Mouse (Mus musculus): ENCODE data around the gene Gpkow.

Gpkow gene

GRCm38 (mm10) chrX:7725841-7726240 lies 28.9 kb downstream of the Gpkow start:
- no peak for TF ChIP-seq GATA4 (IDR thresholded peaks at IDR 0.05; ENCODE audit: insufficient replicate concordance, low read length)

DNA sequence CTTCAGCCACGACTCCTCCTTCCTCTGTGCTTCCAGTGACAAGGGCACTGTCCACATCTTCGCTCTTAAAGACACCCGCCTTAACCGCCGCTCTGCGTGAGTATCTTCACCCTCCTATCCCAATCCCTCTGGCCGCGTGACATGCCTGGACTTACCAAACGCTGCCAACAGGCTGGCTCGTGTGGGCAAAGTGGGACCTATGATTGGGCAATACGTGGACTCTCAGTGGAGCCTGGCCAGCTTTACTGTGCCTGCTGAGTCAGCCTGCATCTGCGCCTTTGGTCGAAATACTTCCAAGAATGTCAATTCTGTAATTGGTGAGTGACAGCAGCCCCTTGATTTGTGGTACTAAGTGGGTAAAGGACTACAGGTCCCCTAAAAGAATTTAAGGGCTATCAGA lies 30.2 kb downstream of the Gpkow start:
- TF ChIP-seq GATA4 (IDR thresholded peaks at IDR 0.05; ENCODE audit: insufficient replicate concordance, low read length): no peak

GRCm38 (mm10) chrX:7728215-7728921 lies 31.4 kb downstream of the Gpkow start, which contains the start of gene Praf2:
Gene Praf2, plus strand, starts transcription at chrX:7728439.
- TF ChIP-seq GATA4 (IDR thresholded peaks at IDR 0.05; ENCODE audit: insufficient replicate concordance, low read length): peak; percentile 10; the same call in 1 of the 2 replicates

- TF ChIP-seq GATA4 (IDR thresholded peaks at IDR 0.05; ENCODE audit: insufficient replicate concordance, low read length): no peak
These were observed 32.0 kb downstream of the Gpkow start for GRCm38 (mm10) chrX:7728922-7729265.

- no peak for TF ChIP-seq GATA4 (IDR thresholded peaks at IDR 0.05; ENCODE audit: insufficient replicate concordance, low read length)
These were observed 36.7 kb downstream of the Gpkow start for GRCm38 (mm10) chrX:7733571-7734156.

GRCm38 (mm10) chrX:7739336-7740081 lies 42.6 kb downstream of the Gpkow start:
- no peak for TF ChIP-seq GATA4 (IDR thresholded peaks at IDR 0.05; ENCODE audit: insufficient replicate concordance, low read length)

GRCm38 (mm10) chrX:7740082-7740819 lies 43.3 kb downstream of the Gpkow start:
- TF ChIP-seq GATA4 (IDR thresholded peaks at IDR 0.05; ENCODE audit: insufficient replicate concordance, low read length): no peak

GRCm38 (mm10) chrX:7741103-7741502 lies 44.2 kb downstream of the Gpkow start:
- no peak for TF ChIP-seq GATA4 (IDR thresholded peaks at IDR 0.05; ENCODE audit: insufficient replicate concordance, low read length)

DNA sequence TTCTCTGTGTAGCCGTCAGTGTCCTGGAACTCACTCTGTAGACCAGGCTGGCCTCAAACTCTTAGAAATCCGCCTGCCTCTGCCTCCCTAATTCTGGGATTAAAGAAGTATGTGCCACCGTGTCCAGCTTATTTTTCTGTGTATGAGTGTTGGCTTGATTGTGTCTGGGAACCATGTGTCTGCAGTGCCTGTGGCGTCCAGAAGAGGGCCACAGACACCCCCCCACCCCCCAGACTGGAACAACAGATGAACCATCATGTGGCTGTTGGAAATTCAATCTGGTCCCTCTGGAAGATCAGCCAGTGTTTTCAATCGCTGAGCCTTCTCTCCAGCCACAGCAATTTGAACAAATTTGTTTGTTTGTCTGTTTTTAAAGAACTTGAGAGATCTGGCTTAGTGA lies 46.5 kb downstream of the Gpkow start:
- TF ChIP-seq GATA4 (IDR thresholded peaks at IDR 0.05; ENCODE audit: insufficient replicate concordance, low read length): no peak

DNA sequence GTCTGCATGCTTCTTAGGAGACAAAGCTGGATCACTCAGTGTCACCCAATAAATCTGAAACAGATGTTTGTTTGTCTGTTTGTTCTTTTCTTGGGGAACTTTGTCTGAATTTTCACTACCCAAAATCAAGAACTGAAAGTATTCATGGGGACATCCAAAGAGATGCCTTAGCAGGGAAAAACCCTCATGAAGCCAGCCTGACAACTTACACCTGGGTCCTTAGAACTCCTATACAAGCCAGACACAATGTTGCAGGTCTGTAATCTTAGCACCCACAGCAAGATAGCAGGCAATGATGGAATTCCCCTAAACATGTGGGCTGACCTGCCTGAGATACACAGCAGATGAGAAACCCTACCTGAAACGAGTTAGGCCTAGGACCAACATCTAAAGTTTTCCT lies 48.0 kb downstream of the Gpkow start:
- no peak for TF ChIP-seq GATA4 (IDR thresholded peaks at IDR 0.05; ENCODE audit: insufficient replicate concordance, low read length)

GRCm38 (mm10) chrX:7745429-7745828 lies 48.5 kb downstream of the Gpkow start:
- TF ChIP-seq GATA4 (IDR thresholded peaks at IDR 0.05; ENCODE audit: insufficient replicate concordance, low read length): no peak

DNA sequence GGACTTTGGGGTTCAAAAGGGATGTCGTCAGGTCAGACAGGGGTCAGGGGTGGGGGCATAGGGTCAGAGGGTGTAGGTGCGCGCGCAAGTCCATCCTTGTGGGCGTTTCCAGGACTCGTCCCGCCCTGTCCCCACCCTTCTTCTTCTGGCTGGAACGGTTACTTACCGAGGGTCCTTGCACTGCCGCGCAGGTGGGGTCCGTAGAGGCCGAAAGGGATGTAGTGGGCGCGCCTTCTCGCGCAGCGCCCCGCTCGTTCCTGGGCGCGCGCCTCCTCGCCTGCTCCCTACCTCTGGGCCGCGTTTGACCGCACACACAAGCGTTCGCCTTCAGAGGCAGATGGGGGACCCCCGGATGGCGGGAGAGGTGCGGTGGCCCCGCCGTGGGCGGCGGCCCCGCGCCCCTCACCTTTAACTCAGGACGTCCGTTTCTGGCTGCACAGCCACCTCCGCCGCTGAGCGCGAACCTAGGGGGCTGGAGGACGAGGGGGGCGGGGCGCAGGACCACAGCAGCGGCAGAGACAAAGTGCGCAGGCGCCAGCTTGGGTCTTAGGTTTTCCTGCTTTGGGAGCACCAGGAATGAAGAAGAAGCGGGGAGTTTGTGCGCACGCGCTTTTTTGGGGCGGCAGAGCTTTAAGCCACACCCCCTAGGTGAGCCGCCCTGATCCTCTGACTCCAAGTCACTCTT lies 53.6 kb downstream of the Gpkow start, which contains the start of gene Ccdc120:
Ccdc120 (minus strand) TSS at position 474 of the 685 bp plus-strand sequence.
- no peak for TF ChIP-seq GATA4 (IDR thresholded peaks at IDR 0.05; ENCODE audit: insufficient replicate concordance, low read length)
